Mouse (Mus musculus) heart, adult 2 months (tissue): ENCODE measurements around the gene Gnao1. TPM values are rescaled to one million over a fixed set of nuclear protein-coding genes. Genes with fewer than 3 reads are reported as not detected.
A peak's percentile ranks its signal among the peaks of the same experiment; 100 is the strongest.

Source experiments
- DNase-seq, 2 experiments: peaks; one replicate each; pipeline ENCODE4 v3.0.0; 2021
- H3K27ac ChIP-seq: fragments of 200-600 bp; 2 replicates; pipeline ENCODE4 v1.8.1; 2022
- H3K27me3 ChIP-seq: fragments of 200-500 bp; 2 replicates; pipeline ENCODE4 v1.6.1; 2012; ENCODE audit warnings: mild to moderate bottlenecking, low read length, inconsistent platforms, mixed read lengths; ENCODE audit not compliant: control insufficient read depth, insufficient read depth
- H3K36me3 ChIP-seq: fragments of 200-500 bp; 2 replicates; pipeline ENCODE4 v1.6.1; 2012; ENCODE audit warnings: low read length, inconsistent platforms; ENCODE audit not compliant: control insufficient read depth, insufficient read depth
- H3K4me1 ChIP-seq: fragments of 200-500 bp; 2 replicates; pipeline ENCODE4 v1.6.1; 2011; ENCODE audit warnings: low read length; ENCODE audit not compliant: control insufficient read depth, insufficient read depth
- H3K4me3 ChIP-seq: fragments of 200-600 bp; 2 replicates; pipeline ENCODE4 v1.8.1; 2022
- H3K79me2 ChIP-seq: fragments of 200-500 bp; replicated peaks from 2 replicates; pipeline ENCODE4 v1.6.1; 2012; ENCODE audit warnings: mild to moderate bottlenecking, inconsistent platforms, low read length, moderate library complexity, mixed read lengths; ENCODE audit not compliant: control insufficient read depth, insufficient read depth
- H3K9ac ChIP-seq: fragments of 200-500 bp; 2 replicates; pipeline ENCODE4 v1.6.1; 2012; ENCODE audit warnings: low read depth, mild to moderate bottlenecking, control low read depth, inconsistent platforms, low read length, mixed read lengths
- CTCF ChIP-seq: fragments of 200-600 bp; IDR thresholded peaks from 2 replicates; pipeline ENCODE4 v1.8.1; 2022; ENCODE audit warnings: antibody characterized with exemption, mild to moderate bottlenecking, moderate library complexity
- EP300 ChIP-seq: fragments of 200-500 bp; IDR thresholded peaks from 2 replicates; pipeline ENCODE4 v1.6.1; 2011; ENCODE audit warnings: low read depth, low read length, control low read depth; ENCODE audit not compliant: insufficient read depth
- POLR2A ChIP-seq: fragments of 200-500 bp; IDR thresholded peaks from 2 replicates; pipeline ENCODE4 v1.6.1; 2011; ENCODE audit warnings: mild to moderate bottlenecking, low read depth, low read length, control low read depth; ENCODE audit not compliant: insufficient read depth
- WGBS: fragments of 180-500 bp; shearing (Covaris S2); methylation state at CpG from one replicate; pipeline ENCODE4 v1.1.7; 2018; 5-methylcytosine and 5-hydroxymethylcytosine counted together
- intact Hi-C: fragments of 180-260 bp; cut with DNase I; formaldehyde crosslinking; loops from one replicate; pipeline ENCODE4 v1.15.1; 2025
- polyA plus RNA-seq: library from polyadenylated mRNA; depleted of rRNA; stranded (reverse); fragments of >200 nt; gene quantifications from 2 replicates; pipeline ENCODE4 v1.2.3, GENCODE M21; 2012
- total RNA-seq, 2 experiments: library from RNA; stranded (reverse); gene quantifications; 2 replicates each; pipeline ENCODE4 v1.2.3; 2021

The Gnao1 gene
- total and polyA plus RNA-seq, 3 experiments = 22.4 to 28.3 (median 23.7) TPM

GRCm38 (mm10) chr8:94009243-94009845 lies 199.6 kb downstream of the Gnao1 start:
- DNase-seq = peak in 1 of 2 experiments; percentile 21
- Histone ChIP-seq H3K36me3 (no peaks in the 10 kb centered on the region; the same call in 1 of the 2 replicates), H3K4me3 (no peak overlapping the region), H3K27me3 (no peaks in the 10 kb centered on the region), H3K4me1 (peaks cover 7% of the 10 kb centered on the region), H3K9ac (no peak overlapping the region; the same call in 1 of the 2 replicates), H3K27ac (no peak overlapping the region), H3K79me2 (peaks cover 6% of the 10 kb centered on the region)
- WGBS = 50% methylated on average over 15 of the region's 15 CpGs
- no peak for TF ChIP-seq EP300
- TF ChIP-seq CTCF = no peak
- no peak for TF ChIP-seq POLR2A
- intact Hi-C loops = no loop called here

GRCm38 (mm10) chr8:94010101-94010705 lies 200.4 kb downstream of the Gnao1 start:
- peaks cover 7% of the 10 kb centered on the region for H3K4me1 ChIP-seq
- peaks cover 6% of the 10 kb centered on the region for H3K79me2 ChIP-seq
- intact Hi-C loops = loop anchor here (5.0 kb wide), 1 partner anchor 87 kb away; the partner anchor contains the start of gene Bbs2
- no peak overlapping the region for H3K4me3 ChIP-seq
- 41% methylated on average over 2 of the region's 2 CpGs for WGBS
- no peak for TF ChIP-seq POLR2A
- TF ChIP-seq EP300 = no peak
- TF ChIP-seq CTCF = no peak
- no peak overlapping the region for H3K27ac ChIP-seq
- H3K36me3 ChIP-seq = no peaks in the 10 kb centered on the region; the same call in 1 of the 2 replicates
- DNase-seq = no peak
- no peaks in the 10 kb centered on the region for H3K27me3 ChIP-seq
- H3K9ac ChIP-seq = no peak overlapping the region

GRCm38 (mm10) chr8:94011076-94012012 lies 201.6 kb downstream of the Gnao1 start:
- peaks cover 7% of the 10 kb centered on the region for H3K4me1 ChIP-seq
- H3K9ac ChIP-seq = peak overlapping the region; percentile 99
- DNase-seq = no peak
- WGBS = 4% methylated on average over 48 of the region's 48 CpGs
- TF ChIP-seq POLR2A = no peak
- TF ChIP-seq EP300 = no peak
- TF ChIP-seq CTCF = no peak
- H3K4me3 ChIP-seq = peak overlapping the region; percentile 89
- intact Hi-C loops = loop anchor here (1.0 to 5.0 kb wide), 2 partner anchors 25 to 86 kb away; partner anchors contain the start of gene Bbs2
- H3K27ac ChIP-seq = peak overlapping the region; percentile 92
- peaks cover 2% of the 10 kb centered on the region for H3K79me2 ChIP-seq
- no peaks in the 10 kb centered on the region; the same call in 1 of the 2 replicates for H3K36me3 ChIP-seq
- H3K27me3 ChIP-seq = no peaks in the 10 kb centered on the region

GRCm38 (mm10) chr8:94012013-94012951 lies 202.5 kb downstream of the Gnao1 start, which contains the start of gene Amfr:
Gene Amfr (minus strand): TSS chr8:94012842.
- Histone ChIP-seq H3K79me2 (peaks cover 2% of the 10 kb centered on the region), H3K27ac (peak within 1 kb of the TSS; percentile 92), H3K27me3 (no peaks in the 10 kb centered on the region), H3K36me3 (no peaks in the 10 kb centered on the region; the same call in 1 of the 2 replicates), H3K4me3 (peak within 1 kb of the TSS; percentile 89), H3K9ac (peak within 1 kb of the TSS; percentile 99), H3K4me1 (peaks cover 7% of the 10 kb centered on the region)
- TF ChIP-seq EP300 = no peak
- TF ChIP-seq CTCF = peak; percentile 58
- intact Hi-C loops = loop anchor here (1.0 to 5.0 kb wide), 2 partner anchors 24 to 85 kb away; partner anchors contain the start of gene Bbs2
- DNase-seq = peak; percentile 83 to 86
- 2% methylated on average over 111 of the region's 130 CpGs for WGBS
